Mouse (Mus musculus): ENCODE results near the gene Ssc4d.

DNA sequence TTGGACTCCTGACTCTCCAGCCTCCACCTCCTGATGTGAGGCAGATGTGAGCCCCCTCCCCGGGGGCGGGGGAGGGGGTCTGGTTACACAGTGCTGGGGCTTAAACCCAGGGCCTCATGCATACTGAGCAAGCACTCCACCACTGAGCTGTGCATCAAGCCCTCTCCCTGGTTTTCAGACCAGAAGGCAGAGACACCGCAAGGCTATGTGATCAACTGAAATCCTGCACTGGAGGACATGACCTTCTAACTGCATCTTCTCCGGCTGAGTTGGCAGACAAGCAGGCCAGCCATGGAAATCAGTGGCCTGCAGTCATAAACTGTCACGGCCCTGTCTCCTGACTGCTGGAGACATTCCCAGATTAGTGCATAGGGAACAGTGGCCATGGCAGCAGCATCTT is 33.7 kb downstream of the Ssc4d start:
- TF ChIP-seq TAL1 (IDR thresholded peaks at IDR 0.05; ENCODE audit: low read length) (no peak), GATA1 (IDR thresholded peaks at IDR 0.05; ENCODE audit: low read length) (no peak)
